Mouse (Mus musculus): ENCODE measurements around the gene Lman2. TPM values are rescaled to one million over a fixed set of nuclear protein-coding genes. Genes with fewer than 3 reads are reported as not detected.

The Lman2 gene
- polyA plus RNA-seq (2015; fragmentation: Nextera tagmentation; extraction: Ambion mirVana), result 63.6 and 66.5 TPM in 2 replicates

DNA sequence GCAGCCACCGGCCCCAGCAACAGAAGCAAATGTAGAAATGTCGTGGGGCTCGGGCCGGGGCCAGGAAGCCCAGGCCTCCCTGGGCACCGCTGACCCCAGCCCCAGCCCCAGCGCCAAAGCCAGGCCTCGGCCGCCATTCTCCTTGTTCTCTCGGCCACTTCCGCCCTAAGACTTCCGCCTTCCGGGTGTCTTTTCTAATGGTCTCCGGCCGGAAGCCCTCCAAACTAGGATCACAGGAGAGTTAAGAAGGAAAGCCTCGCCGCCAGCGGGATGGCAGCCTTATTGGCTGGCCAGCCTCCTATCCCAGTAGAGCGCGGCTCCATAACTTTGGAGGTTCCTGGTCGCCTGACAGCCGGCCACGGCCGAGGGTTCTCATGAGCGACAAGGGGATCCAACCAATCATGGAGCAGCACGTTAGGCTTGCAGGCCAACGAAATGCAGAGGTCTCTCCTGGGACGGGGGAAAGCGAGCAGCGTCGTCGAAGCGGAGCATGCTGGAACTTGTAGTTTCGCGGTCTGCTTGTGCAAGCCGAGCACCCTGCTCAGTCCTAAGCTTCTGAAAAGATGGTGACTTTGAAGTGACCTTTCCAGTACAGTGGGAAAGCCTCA lies at the start of gene Lman2:
Gene Lman2, minus strand, starts transcription at position 331 of the 608 bp plus-strand sequence.
- ATAC-seq (peak; percentile 99), DNase-seq (ENCODE audit: low spot score) (peak; percentile 100)
- peaks cover 3% of the 10 kb centered on the region; the same call in 1 of the 2 replicates for H3K4me1 ChIP-seq (ENCODE audit: insufficient read depth, low read depth, low read length)
- H3K4me2 ChIP-seq (replicated peaks; ENCODE audit: low read depth, low read length), result peak within 1 kb of the TSS; percentile 84
- TF ChIP-seq CTCF (IDR thresholded peaks at IDR 0.05) (no peak), EP300 (IDR thresholded peaks at IDR 0.05) (no peak)
- H3K9ac ChIP-seq (replicated peaks; ENCODE audit: low read depth), result peak within 1 kb of the TSS; percentile 96
- WGBS, result 1% methylated on average over 35 of the region's 35 CpGs
- H3K36me3 ChIP-seq (ENCODE audit: insufficient read depth, low read length), result peaks cover 5% of the 10 kb centered on the region; the same call in 1 of the 2 replicates
- no peaks in the 10 kb centered on the region for H3K9me3 ChIP-seq (ENCODE audit: low read length)
- H3K27ac ChIP-seq (ENCODE audit: low read length), result peak within 1 kb of the TSS; percentile 95
- peak within 1 kb of the TSS; percentile 92 for H3K4me3 ChIP-seq (ENCODE audit: low read depth, low read length)
- no peaks in the 10 kb centered on the region for H3K27me3 ChIP-seq (replicated peaks; ENCODE audit: insufficient read depth, low read length)

- whole genome bisulfite sequencing, result 63% methylated on average over 7 of the region's 7 CpGs
- no peak for TF ChIP-seq EP300 (IDR thresholded peaks at IDR 0.05)
- no peak for TF ChIP-seq CTCF (IDR thresholded peaks at IDR 0.05)
- H3K9ac ChIP-seq (replicated peaks; ENCODE audit: low read depth), result no peak overlapping the region
- ATAC-seq (no peak), DNase-seq (ENCODE audit: low spot score) (no peak)
- no peaks in the 10 kb centered on the region for H3K9me3 ChIP-seq (ENCODE audit: low read length)
- H3K27ac ChIP-seq (ENCODE audit: low read length), result no peak overlapping the region
- H3K27me3 ChIP-seq (replicated peaks; ENCODE audit: insufficient read depth, low read length), result 0 out of 2 replicates have a peak, but pooled peaks cover 6% of the 10 kb centered on the region
- H3K36me3 ChIP-seq (ENCODE audit: insufficient read depth, low read length), result no peaks in the 10 kb centered on the region
- no peak overlapping the region for H3K4me2 ChIP-seq (replicated peaks; ENCODE audit: low read depth, low read length)
- no peaks in the 10 kb centered on the region for H3K4me1 ChIP-seq (ENCODE audit: insufficient read depth, low read depth, low read length)
- no peak overlapping the region for H3K4me3 ChIP-seq (ENCODE audit: low read depth, low read length)
Measured at GRCm38 (mm10) chr13:55411826-55412225, 49.2 kb upstream of the Lman2 start.

GRCm38 (mm10) chr13:55408546-55409120 lies 46.0 kb upstream of the Lman2 start:
- no peaks in the 10 kb centered on the region for H3K27me3 ChIP-seq (replicated peaks; ENCODE audit: insufficient read depth, low read length)
- no peaks in the 10 kb centered on the region for H3K36me3 ChIP-seq (ENCODE audit: insufficient read depth, low read length)
- H3K27ac ChIP-seq (ENCODE audit: low read length), result no peak overlapping the region
- H3K9me3 ChIP-seq (ENCODE audit: low read length), result no peaks in the 10 kb centered on the region
- no peak overlapping the region for H3K9ac ChIP-seq (replicated peaks; ENCODE audit: low read depth)
- WGBS, result 85% methylated on average over 19 of the region's 19 CpGs
- H3K4me3 ChIP-seq (ENCODE audit: low read depth, low read length), result no peak overlapping the region
- no peak overlapping the region for H3K4me2 ChIP-seq (replicated peaks; ENCODE audit: low read depth, low read length)
- H3K4me1 ChIP-seq (ENCODE audit: insufficient read depth, low read depth, low read length), result 0 out of 2 replicates have a peak, but pooled peaks cover 2% of the 10 kb centered on the region
- no peak for TF ChIP-seq EP300 (IDR thresholded peaks at IDR 0.05)
- no peak for TF ChIP-seq CTCF (IDR thresholded peaks at IDR 0.05)
- ATAC-seq (no peak), DNase-seq (ENCODE audit: low spot score) (no peak)

GRCm38 (mm10) chr13:55407341-55407740 lies 44.8 kb upstream of the Lman2 start:
- no peak overlapping the region for H3K27ac ChIP-seq (ENCODE audit: low read length)
- no peaks in the 10 kb centered on the region for H3K36me3 ChIP-seq (ENCODE audit: insufficient read depth, low read length)
- 78% methylated on average over 4 of the region's 4 CpGs for WGBS
- no peak for ATAC-seq
- 0 out of 2 replicates have a peak, but pooled peaks cover 2% of the 10 kb centered on the region for H3K4me1 ChIP-seq (ENCODE audit: insufficient read depth, low read depth, low read length)
- no peaks in the 10 kb centered on the region for H3K9me3 ChIP-seq (ENCODE audit: low read length)
- no peak overlapping the region for H3K4me2 ChIP-seq (replicated peaks; ENCODE audit: low read depth, low read length)
- no peaks in the 10 kb centered on the region for H3K27me3 ChIP-seq (replicated peaks; ENCODE audit: insufficient read depth, low read length)
- H3K9ac ChIP-seq (replicated peaks; ENCODE audit: low read depth), result no peak overlapping the region
- no peak for DNase-seq (ENCODE audit: low spot score)
- TF ChIP-seq EP300 (IDR thresholded peaks at IDR 0.05) (no peak), CTCF (IDR thresholded peaks at IDR 0.05) (no peak)
- H3K4me3 ChIP-seq (ENCODE audit: low read depth, low read length), result no peak overlapping the region

DNA sequence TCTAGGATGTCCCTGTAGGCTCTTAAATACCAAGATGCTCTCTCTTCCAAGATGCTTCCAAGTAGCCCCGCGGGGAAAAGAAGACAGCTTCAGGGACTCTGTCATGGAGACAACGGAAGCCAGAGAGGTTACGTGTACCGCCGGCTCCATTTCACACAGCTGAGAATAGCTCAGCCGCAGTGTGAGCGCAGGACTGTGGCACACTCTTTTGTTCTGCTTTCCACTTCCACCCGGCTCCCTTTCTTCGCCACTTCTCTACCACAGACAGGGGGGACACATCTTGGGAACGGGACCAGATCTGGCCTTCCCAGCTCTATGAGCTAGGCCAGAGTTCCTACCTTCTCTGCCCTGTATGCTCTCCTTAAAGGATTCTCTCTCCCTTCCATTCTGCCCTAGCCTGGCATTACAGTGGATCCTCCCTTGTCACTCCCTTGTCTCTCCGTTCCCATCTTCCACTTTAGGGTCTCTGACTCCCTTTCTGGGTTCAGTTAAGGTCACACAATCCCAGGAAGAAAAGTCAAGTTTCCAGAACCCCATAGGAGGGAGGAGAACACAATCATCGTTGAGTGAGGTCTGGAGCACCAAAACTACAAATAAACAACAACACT lies 43.3 kb upstream of the Lman2 start:
- WGBS, result 69% methylated on average over 13 of the region's 13 CpGs
- Histone ChIP-seq H3K4me2 (replicated peaks; ENCODE audit: low read depth, low read length) (no peak overlapping the region), H3K9me3 (ENCODE audit: low read length) (no peaks in the 10 kb centered on the region), H3K4me3 (ENCODE audit: low read depth, low read length) (no peak overlapping the region), H3K36me3 (ENCODE audit: insufficient read depth, low read length) (no peaks in the 10 kb centered on the region), H3K27me3 (replicated peaks; ENCODE audit: insufficient read depth, low read length) (no peaks in the 10 kb centered on the region), H3K9ac (replicated peaks; ENCODE audit: low read depth) (no peak overlapping the region), H3K27ac (ENCODE audit: low read length) (no peak overlapping the region), H3K4me1 (ENCODE audit: insufficient read depth, low read depth, low read length) (0 out of 2 replicates have a peak, but pooled peaks cover 2% of the 10 kb centered on the region)
- TF ChIP-seq EP300 (IDR thresholded peaks at IDR 0.05) (no peak), CTCF (IDR thresholded peaks at IDR 0.05) (no peak)
- DNase-seq (ENCODE audit: low spot score) (no peak), ATAC-seq (peak; percentile 34; the same call in 1 of the 2 replicates)
